Mouse (Mus musculus): Measurements from ENCODE around the gene Atg4b. TPM values are rescaled to one million over a fixed set of nuclear protein-coding genes. Genes with fewer than 3 reads are reported as not detected.
"Not testable (repeated sequence)": the region's sequence is repeated elsewhere in the genome, so short reads cannot be mapped to it uniquely, and the experiment has no call there.

The Atg4b gene
- polyA plus RNA-seq, 1 experiment from 2014 or later = 64.6 TPM

DNA sequence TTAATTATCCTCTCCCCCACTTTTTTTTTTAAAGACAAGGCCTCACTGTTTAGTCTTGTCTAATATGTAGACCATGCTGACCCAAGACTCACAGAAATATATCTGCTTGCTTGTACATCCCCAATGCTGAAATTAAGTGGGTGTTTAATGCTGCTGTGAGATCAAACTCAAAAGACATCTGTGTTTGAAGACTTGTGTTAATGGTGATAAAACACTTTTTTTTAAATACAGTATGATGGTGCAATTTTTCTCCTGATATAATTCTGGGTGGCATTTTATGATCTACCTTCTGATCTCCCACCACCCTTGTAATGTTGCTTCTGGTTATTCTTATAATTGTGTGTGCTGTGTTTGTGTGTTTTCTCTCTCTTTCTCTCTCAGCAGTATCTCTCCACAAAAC lies 4.9 kb downstream of the Atg4b start:
- Histone ChIP-seq H3K36me3 (0 out of 2 replicates have a peak, but pooled peaks cover 2% of the 10 kb centered on the region), H3K27ac (peak overlapping the region; percentile 95), H3K9ac (peak overlapping the region; percentile 92), H3K9me3 (replicated peaks) (no peaks in the 10 kb centered on the region), H3K4me1 (replicated peaks) (peaks cover 69% of the 10 kb centered on the region), H3K4me3 (replicated peaks) (peak overlapping the region; percentile 94), H3K4me2 (peak overlapping the region; percentile 99), H3K27me3 (no peaks in the 10 kb centered on the region)
- ATAC-seq (ENCODE audit: low read depth) = peak; percentile 21
- DNase-seq = no peak

GRCm38 (mm10) chr1:93760076-93760475 lies 8.8 kb downstream of the Atg4b start:
- peak overlapping the region; percentile 15; the same call in 1 of the 2 replicates for H3K27ac ChIP-seq

DNA sequence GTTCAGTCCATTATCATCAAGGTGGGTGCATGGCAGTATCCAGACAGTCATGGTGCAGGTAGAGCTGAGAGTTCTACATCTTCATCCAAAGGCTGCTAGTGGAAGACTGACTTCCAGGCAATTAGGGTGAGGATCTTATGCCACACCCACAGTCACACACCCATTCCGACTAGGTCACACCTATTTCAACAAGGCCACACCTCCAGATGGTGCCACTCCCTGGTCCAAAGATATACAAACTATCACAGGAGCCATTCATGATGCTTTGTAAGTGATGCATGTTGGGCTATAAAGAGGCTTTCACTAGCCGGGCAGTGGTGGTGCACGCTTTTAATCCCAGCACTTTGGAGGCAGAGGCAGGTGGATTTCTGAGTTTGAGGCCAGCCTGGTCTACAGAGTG lies 12.2 kb downstream of the Atg4b start:
- peak; percentile 89 for ATAC-seq (ENCODE audit: low read depth)
- Histone ChIP-seq H3K36me3 (peaks cover 16% of the 10 kb centered on the region), H3K27ac (peak overlapping the region; percentile 78), H3K4me2 (peak overlapping the region; percentile 43), H3K4me1 (replicated peaks) (peaks cover 56% of the 10 kb centered on the region)
- not testable (repeated sequence) for H3K9ac ChIP-seq; H3K9me3 ChIP-seq (replicated peaks); H3K4me3 ChIP-seq (replicated peaks); H3K27me3 ChIP-seq
- peak; percentile 61 for DNase-seq
- 64% methylated on average over 3 of the region's 3 CpGs for WGBS (ENCODE audit: insufficient replicate concordance)

More at GRCm38 (mm10) chr1:93760076-93760475, 8.8 kb downstream of the Atg4b start:
- H3K9me3 ChIP-seq (replicated peaks) = no peaks in the 10 kb centered on the region
- DNase-seq (no peak), ATAC-seq (ENCODE audit: low read depth) (no peak)
- no peak overlapping the region for H3K4me2 ChIP-seq
- peaks cover 81% of the 10 kb centered on the region for H3K4me1 ChIP-seq (replicated peaks)
- no peaks in the 10 kb centered on the region for H3K27me3 ChIP-seq
- peaks cover 4% of the 10 kb centered on the region; the same call in 1 of the 2 replicates for H3K36me3 ChIP-seq
- no peak overlapping the region for H3K9ac ChIP-seq
- WGBS (ENCODE audit: insufficient replicate concordance) = 88% methylated on average over 1 of the region's 1 CpGs
- H3K4me3 ChIP-seq (replicated peaks) = no peak overlapping the region

- peak overlapping the region; percentile 32; the same call in 1 of the 2 replicates for H3K27ac ChIP-seq
- peaks cover 31% of the 10 kb centered on the region for H3K36me3 ChIP-seq
- DNase-seq (no peak), ATAC-seq (ENCODE audit: low read depth) (no peak)
- H3K4me2 ChIP-seq = no peak overlapping the region
- H3K9me3 ChIP-seq (replicated peaks) = no peaks in the 10 kb centered on the region
- H3K9ac ChIP-seq = no peak overlapping the region
- H3K4me3 ChIP-seq (replicated peaks) = no peak overlapping the region
- no peaks in the 10 kb centered on the region for H3K27me3 ChIP-seq
- 83% methylated on average over 9 of the region's 9 CpGs for WGBS (ENCODE audit: insufficient replicate concordance)
- peaks cover 41% of the 10 kb centered on the region for H3K4me1 ChIP-seq (replicated peaks)
Measured at GRCm38 (mm10) chr1:93764871-93765591, 13.7 kb downstream of the Atg4b start.

DNA sequence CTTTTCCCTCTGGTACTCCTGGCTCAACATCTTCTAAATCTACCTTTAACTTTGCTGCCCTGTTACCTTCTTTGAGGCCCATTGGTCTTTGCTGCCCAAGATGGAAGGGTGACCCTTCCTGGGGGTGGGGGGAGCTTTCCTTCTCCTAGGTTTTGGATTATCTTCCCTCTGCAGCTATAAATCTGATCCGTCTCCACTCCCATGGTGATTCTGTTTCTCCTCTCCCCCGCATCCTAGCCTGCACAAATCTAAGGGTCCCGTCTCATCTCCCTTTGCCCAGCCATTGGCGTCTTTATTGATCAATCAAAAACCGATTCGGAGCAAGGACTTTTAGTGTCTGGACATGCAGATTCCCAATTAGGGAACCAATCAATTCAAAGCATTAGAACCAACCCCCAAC lies 16.3 kb downstream of the Atg4b start:
- ATAC-seq (ENCODE audit: low read depth) = no peak
- Histone ChIP-seq H3K4me2 (no peak overlapping the region), H3K4me3 (replicated peaks) (no peak overlapping the region), H3K27me3 (no peaks in the 10 kb centered on the region), H3K9me3 (replicated peaks) (no peaks in the 10 kb centered on the region), H3K36me3 (peaks cover 50% of the 10 kb centered on the region), H3K27ac (no peak overlapping the region), H3K9ac (no peak overlapping the region), H3K4me1 (replicated peaks) (peaks cover 27% of the 10 kb centered on the region)
- 88% methylated on average over 6 of the region's 6 CpGs for WGBS (ENCODE audit: insufficient replicate concordance)
- no peak for DNase-seq

DNA sequence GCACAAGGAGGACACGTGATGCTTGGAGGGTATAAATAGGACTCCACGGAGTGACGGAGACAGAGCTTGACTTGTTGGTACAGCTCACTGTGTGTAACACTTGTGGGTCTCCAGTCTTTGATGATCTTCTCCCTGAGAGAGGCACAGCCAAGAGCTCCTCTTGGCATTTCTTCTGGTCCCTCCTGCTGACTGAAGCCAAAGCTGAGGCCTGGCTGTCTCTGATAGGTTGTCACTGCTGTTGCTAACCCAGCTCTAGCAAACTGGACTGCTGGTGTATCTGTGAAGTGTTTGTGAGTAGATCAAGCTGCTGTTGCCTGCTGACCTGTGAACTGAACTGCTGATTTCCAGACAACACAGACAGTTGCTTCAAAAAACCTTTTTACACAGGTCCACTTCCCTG lies 18.6 kb downstream of the Atg4b start:
- Histone ChIP-seq H3K9ac (no peak overlapping the region), H3K4me3 (replicated peaks) (no peak overlapping the region), H3K36me3 (peaks cover 72% of the 10 kb centered on the region), H3K4me1 (replicated peaks) (peaks cover 8% of the 10 kb centered on the region), H3K4me2 (no peak overlapping the region), H3K9me3 (replicated peaks) (no peaks in the 10 kb centered on the region), H3K27ac (no peak overlapping the region), H3K27me3 (no peaks in the 10 kb centered on the region)
- ATAC-seq (ENCODE audit: low read depth) (no peak), DNase-seq (no peak)
- WGBS (ENCODE audit: insufficient replicate concordance) = 81% methylated on average over 3 of the region's 3 CpGs

DNA sequence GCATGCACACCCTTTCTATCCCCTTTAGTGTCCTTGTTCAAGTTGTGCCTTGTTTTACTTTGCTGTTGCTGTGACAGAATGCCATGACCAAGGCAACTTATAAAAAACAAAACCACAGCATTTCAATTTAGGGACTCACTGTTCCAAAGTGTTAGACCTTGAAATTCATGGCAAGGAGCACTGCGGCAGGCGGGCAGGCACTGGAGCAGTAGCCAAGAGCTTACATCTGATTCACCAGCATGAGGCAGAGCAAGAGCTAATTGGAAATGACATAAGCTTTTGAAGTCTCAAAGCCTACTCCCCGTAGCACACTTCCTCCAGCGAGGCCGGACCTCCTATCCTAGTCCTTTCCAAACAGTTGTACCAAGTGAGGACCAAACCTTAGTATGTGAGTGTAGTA lies 25.4 kb downstream of the Atg4b start:
- 91% methylated on average over 5 of the region's 5 CpGs for WGBS (ENCODE audit: insufficient replicate concordance)
- H3K36me3 ChIP-seq = peaks cover 94% of the 10 kb centered on the region
- H3K9ac ChIP-seq = no peak overlapping the region

DNA sequence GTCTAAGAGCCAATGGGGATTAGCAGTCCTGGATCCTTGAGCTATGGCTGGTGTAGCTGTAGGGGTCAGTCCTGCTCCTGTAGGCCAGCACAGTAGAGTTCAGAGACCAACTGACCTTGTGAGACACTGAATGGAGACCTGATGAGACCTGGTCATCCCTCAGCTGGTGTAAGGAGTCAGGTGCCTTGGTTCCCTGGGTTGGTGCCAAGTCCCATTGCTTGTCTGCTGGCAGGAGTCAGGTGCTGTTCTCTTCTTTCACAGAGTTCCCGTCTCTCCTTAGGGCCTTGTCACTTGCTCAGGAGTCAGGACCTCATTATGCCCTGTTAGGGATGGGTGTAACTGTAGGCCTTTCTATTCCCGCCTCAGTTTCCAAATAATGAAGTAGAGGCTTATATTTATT lies 35.6 kb downstream of the Atg4b start:
- H3K9me3 ChIP-seq (replicated peaks) = no peaks in the 10 kb centered on the region
- peaks cover 99% of the 10 kb centered on the region for H3K36me3 ChIP-seq
- H3K4me1 ChIP-seq (replicated peaks) = no peaks in the 10 kb centered on the region
- ATAC-seq (ENCODE audit: low read depth) (no peak), DNase-seq (no peak)
- 81% methylated on average over 2 of the region's 2 CpGs for WGBS (ENCODE audit: insufficient replicate concordance)
- no peaks in the 10 kb centered on the region for H3K27me3 ChIP-seq
- H3K9ac ChIP-seq = no peak overlapping the region
- no peak overlapping the region for H3K27ac ChIP-seq
- no peak overlapping the region for H3K4me3 ChIP-seq (replicated peaks)
- H3K4me2 ChIP-seq = no peak overlapping the region

More for the DNA sequence above, 25.4 kb downstream of the Atg4b start:
- Histone ChIP-seq H3K27ac (no peak overlapping the region), H3K4me2 (no peak overlapping the region), H3K9me3 (replicated peaks) (no peaks in the 10 kb centered on the region), H3K27me3 (no peaks in the 10 kb centered on the region), H3K4me3 (replicated peaks) (no peak overlapping the region), H3K4me1 (replicated peaks) (no peaks in the 10 kb centered on the region)
- no peak for DNase-seq
- no peak for ATAC-seq (ENCODE audit: low read depth)

DNA sequence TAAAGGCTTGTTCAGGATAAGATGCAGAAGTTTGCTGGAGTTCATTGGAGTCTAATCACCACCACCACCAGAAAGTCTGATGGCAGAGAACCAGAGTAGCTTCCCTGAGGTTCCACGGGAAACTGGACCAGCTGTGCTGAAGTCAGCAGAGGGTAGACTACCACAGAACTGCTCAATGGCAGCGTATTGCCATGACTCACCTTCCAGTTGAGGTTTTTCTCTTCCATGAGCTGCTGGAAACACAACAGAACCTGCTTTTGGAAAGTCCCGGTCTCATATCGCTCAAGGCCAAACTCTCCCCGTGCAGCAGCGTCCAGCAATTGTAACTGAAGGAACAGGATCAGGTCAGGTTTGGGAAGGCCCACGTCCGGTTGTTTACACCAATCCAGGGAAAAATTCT lies 43.2 kb downstream of the Atg4b start:
- Histone ChIP-seq H3K9me3 (replicated peaks) (no peaks in the 10 kb centered on the region), H3K27ac (no peak overlapping the region), H3K9ac (no peak overlapping the region), H3K4me1 (replicated peaks) (peaks cover 29% of the 10 kb centered on the region), H3K27me3 (no peaks in the 10 kb centered on the region), H3K4me3 (replicated peaks) (no peak overlapping the region), H3K36me3 (peaks cover 96% of the 10 kb centered on the region), H3K4me2 (no peak overlapping the region)
- DNase-seq = no peak
- ATAC-seq (ENCODE audit: low read depth) = no peak
- 85% methylated on average over 8 of the region's 8 CpGs for WGBS (ENCODE audit: insufficient replicate concordance)

GRCm38 (mm10) chr1:93795886-93796285 lies 44.6 kb downstream of the Atg4b start:
- Histone ChIP-seq H3K9ac (no peak overlapping the region), H3K4me3 (replicated peaks) (no peak overlapping the region), H3K27ac (no peak overlapping the region), H3K36me3 (peaks cover 97% of the 10 kb centered on the region), H3K4me1 (replicated peaks) (peaks cover 42% of the 10 kb centered on the region), H3K9me3 (replicated peaks) (no peaks in the 10 kb centered on the region), H3K27me3 (no peaks in the 10 kb centered on the region), H3K4me2 (no peak overlapping the region)
- WGBS (ENCODE audit: insufficient replicate concordance) = 80% methylated on average over 8 of the region's 8 CpGs
- DNase-seq (no peak), ATAC-seq (ENCODE audit: low read depth) (no peak)

DNA sequence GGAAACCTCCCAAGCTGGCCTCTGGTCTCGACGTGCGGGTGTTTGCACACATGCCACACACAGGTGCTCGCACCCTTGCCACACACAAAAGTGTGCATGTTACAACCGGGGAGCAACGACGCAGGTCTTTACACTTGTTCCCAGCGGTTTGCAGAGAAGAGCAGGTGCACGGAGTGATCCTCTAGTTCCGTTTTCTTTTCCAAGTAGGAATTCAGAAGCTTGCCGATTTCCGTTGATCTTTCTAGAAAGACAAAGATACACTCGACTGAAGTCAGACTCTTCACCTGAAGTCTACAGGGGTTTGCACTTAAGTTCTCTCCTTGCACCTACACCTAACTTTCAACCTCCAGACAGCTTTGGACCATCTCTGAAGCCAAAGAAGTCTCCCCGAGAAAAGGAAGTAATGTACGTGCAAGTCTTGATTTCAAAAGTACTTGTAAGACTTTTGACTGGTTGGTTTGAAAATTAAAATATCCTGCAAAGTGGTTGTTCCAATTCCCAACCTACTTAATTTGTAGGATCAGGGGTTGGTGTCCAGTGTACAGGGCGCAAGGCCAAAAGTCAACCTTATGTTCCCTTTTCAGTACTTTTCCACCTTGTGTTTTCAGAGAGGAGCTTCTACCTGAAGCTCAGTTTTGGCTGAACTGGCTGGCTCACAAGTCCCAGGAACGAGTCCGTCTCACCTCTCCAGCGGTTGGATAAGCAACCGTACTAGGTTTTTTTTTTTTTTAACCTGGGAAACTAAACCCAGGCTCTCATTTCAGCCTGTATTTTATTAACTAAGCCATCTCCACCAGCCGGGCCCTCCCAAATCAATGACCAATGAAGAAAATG lies 49.6 kb downstream of the Atg4b start:
- Histone ChIP-seq H3K36me3 (peaks cover 49% of the 10 kb centered on the region), H3K9me3 (replicated peaks) (no peaks in the 10 kb centered on the region), H3K27ac (peak overlapping the region; percentile 98), H3K4me1 (replicated peaks) (peaks cover 81% of the 10 kb centered on the region), H3K4me3 (replicated peaks) (peak overlapping the region; percentile 90), H3K27me3 (no peaks in the 10 kb centered on the region), H3K4me2 (peak overlapping the region; percentile 98), H3K9ac (peak overlapping the region; percentile 90)
- DNase-seq (no peak), ATAC-seq (ENCODE audit: low read depth) (no peak)
- 53% methylated on average over 21 of the region's 21 CpGs for WGBS (ENCODE audit: insufficient replicate concordance)

Measured in liver, embryonic 13.5 days (tissue).